Mouse (Mus musculus): ENCODE measurements around the gene Ston1. TPM values are rescaled to one million over a fixed set of nuclear protein-coding genes. Genes with fewer than 3 reads are reported as not detected.

Ston1 gene
- polyA plus RNA-seq, 1 experiment, result 43.1 TPM

DNA sequence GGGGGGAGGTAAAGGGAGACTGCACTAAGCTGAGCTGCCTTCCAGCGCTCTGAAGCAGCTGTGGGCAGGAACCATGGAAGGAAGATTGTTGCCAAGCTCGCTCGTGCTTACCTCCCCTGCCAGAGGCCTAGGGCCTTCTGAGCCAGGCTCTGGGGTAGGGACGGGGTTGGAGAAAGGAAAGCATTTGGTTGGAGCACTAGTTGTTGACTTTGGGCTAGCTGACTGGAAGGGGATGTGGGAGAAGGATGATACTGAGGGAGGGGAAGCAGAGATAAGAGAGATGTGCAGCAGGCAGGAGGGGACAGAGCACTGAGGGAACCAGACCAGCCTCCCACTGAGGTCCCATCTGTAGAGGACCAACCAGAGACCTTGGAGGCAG lies 31.9 kb downstream of the Ston1 start:
- DNase-seq, result peak; percentile 43
- peak; percentile 36; the same call in 1 of the 2 replicates for TF ChIP-seq POLR2A (IDR thresholded peaks at IDR 0.05; ENCODE audit: borderline replicate concordance, extremely low read depth, low read depth, low read length)
- TF ChIP-seq CTCF (IDR thresholded peaks at IDR 0.05; ENCODE audit: insufficient read depth, low read length), result no peak
- Histone ChIP-seq H3K4me1 (ENCODE audit: control insufficient read depth, insufficient read depth, low read length) (peaks cover 50% of the 10 kb centered on the region), H3K4me3 (replicated peaks; ENCODE audit: extremely low read depth, low read depth, low read length) (no peak overlapping the region)
- WGBS, result 15% methylated on average over 4 of the region's 4 CpGs

DNA sequence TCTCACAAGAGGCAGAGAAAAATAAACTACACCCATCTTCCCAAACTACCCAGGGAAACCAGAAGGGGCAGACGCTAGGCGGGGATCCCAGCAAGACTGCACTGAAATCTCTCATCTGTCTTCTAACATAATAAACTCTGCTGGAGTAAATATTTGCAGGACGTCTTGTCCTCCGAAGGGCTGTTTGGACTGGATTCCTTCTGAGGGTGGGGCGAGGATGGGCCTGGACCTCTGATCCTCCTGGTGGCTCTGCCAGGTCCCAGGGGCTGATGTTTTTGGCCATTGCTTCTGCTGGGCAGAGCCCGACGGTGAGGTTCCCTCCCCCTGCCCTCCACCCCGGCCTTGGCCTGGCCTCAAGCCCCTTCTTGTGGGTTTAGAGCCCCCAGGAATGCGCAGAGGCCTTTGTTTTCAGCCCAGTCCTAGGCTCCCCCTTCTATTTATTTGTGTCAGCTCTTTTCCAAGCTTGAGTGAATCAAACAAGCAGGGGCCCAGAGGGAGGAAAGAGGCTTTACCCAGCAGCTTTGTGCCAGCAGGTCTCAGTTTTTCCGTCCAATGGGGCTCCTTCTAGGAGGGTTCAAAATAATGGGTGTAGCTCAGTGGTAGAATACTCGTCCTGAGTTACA lies 32.6 kb downstream of the Ston1 start:
- WGBS, result 15% methylated on average over 11 of the region's 11 CpGs
- peak; percentile 63 for DNase-seq
- H3K4me1 ChIP-seq (ENCODE audit: control insufficient read depth, insufficient read depth, low read length), result peaks cover 50% of the 10 kb centered on the region
- no peak overlapping the region for H3K4me3 ChIP-seq (replicated peaks; ENCODE audit: extremely low read depth, low read depth, low read length)
- TF ChIP-seq CTCF (IDR thresholded peaks at IDR 0.05; ENCODE audit: insufficient read depth, low read length) (peak; percentile 36; the same call in 1 of the 2 replicates), POLR2A (IDR thresholded peaks at IDR 0.05; ENCODE audit: borderline replicate concordance, extremely low read depth, low read depth, low read length) (peak; percentile 9; the same call in 1 of the 2 replicates)

DNA sequence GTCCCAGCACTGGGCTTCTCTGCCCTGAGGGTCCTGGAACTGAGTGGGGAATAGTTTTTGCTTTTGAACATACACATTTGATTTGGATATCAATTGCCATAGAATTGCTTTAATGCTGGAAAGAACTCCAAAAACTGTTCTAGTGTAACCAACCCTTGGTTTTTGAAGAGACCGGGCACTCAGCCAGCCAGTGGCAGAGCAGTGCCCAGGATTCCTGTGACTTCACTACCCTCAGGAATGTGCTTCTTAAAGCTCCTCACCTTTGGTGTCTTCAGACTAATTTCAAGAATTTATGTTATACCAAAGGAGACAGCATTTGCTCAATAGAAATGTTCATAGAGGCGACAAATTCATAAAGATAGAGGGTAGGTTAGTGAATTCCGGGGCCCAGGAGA lies 33.1 kb downstream of the Ston1 start:
- Histone ChIP-seq H3K4me1 (ENCODE audit: control insufficient read depth, insufficient read depth, low read length) (peaks cover 48% of the 10 kb centered on the region), H3K4me3 (replicated peaks; ENCODE audit: extremely low read depth, low read depth, low read length) (no peak overlapping the region)
- no peak for TF ChIP-seq CTCF (IDR thresholded peaks at IDR 0.05; ENCODE audit: insufficient read depth, low read length)
- TF ChIP-seq POLR2A (IDR thresholded peaks at IDR 0.05; ENCODE audit: borderline replicate concordance, extremely low read depth, low read depth, low read length), result no peak
- 42% methylated on average over 3 of the region's 3 CpGs for WGBS
- peak; percentile 63 for DNase-seq

DNA sequence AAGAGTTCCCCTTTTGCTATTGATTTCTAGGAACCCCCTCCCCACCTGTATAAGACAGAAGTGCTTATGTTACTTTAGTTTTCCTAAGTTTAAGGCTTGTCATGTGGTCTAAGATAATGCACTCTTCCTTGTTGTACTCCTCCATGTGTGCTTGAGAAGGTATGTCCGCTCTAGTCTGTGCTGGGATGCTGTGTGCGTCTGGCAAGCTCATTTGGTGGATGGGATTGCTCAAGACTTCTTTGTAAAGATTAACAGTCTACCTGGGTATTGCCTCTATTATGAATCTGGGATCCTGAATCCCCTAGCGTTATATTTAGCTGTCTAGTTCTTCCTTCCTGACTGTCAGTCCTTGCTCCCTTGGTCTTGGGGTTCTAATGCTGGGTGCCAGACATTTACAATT lies 35.1 kb downstream of the Ston1 start:
- WGBS, result 69% methylated on average over 3 of the region's 3 CpGs
- TF ChIP-seq POLR2A (IDR thresholded peaks at IDR 0.05; ENCODE audit: borderline replicate concordance, extremely low read depth, low read depth, low read length) (no peak), CTCF (IDR thresholded peaks at IDR 0.05; ENCODE audit: insufficient read depth, low read length) (no peak)
- DNase-seq, result no peak
- H3K4me1 ChIP-seq (ENCODE audit: control insufficient read depth, insufficient read depth, low read length), result peaks cover 29% of the 10 kb centered on the region
- H3K4me3 ChIP-seq (replicated peaks; ENCODE audit: extremely low read depth, low read depth, low read length), result no peak overlapping the region

DNA sequence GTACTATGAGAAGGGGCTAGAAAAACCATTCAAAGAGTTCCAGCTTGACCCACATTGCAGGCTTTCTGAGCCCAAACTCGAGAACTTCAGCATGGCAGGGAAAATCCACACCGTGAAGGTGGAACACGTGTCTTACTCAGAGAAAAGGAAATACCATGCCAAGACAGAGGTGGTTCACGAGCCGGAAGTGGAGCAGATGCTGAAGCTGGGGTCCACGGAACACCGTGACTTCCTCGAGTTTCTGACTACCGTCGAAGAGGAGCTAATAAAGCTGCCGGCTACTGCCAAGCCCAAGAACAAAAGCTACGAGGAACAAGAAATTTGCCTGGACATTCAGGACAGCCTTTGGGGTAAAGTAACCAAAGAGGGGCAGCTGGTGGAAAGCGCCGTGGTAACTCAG lies 38.6 kb downstream of the Ston1 start:
- H3K4me1 ChIP-seq (ENCODE audit: control insufficient read depth, insufficient read depth, low read length), result peaks cover 18% of the 10 kb centered on the region
- no peak for DNase-seq
- 85% methylated on average over 14 of the region's 14 CpGs for WGBS
- no peak overlapping the region for H3K4me3 ChIP-seq (replicated peaks; ENCODE audit: extremely low read depth, low read depth, low read length)
- TF ChIP-seq CTCF (IDR thresholded peaks at IDR 0.05; ENCODE audit: insufficient read depth, low read length), result no peak
- no peak for TF ChIP-seq POLR2A (IDR thresholded peaks at IDR 0.05; ENCODE audit: borderline replicate concordance, extremely low read depth, low read depth, low read length)

DNA sequence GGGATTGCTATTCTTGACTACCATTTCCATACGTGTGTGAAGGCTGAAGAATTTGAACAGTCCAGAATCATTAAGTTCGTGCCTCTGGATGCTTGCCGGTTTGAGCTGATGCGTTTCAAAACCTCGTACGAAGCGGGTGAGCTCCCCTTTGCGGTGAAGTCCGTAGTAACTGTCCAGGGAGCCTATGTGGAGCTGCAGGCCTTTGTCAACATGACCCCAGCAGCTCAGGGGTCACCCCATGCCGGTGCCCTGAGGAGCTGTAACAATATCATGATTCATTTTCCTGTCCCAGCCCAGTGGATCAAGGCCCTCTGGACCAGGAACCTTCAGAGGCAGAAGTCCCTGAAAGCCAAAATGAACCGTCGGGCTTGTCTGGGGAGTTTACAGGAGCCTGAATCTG lies 39.1 kb downstream of the Ston1 start:
- peaks cover 14% of the 10 kb centered on the region for H3K4me1 ChIP-seq (ENCODE audit: control insufficient read depth, insufficient read depth, low read length)
- TF ChIP-seq CTCF (IDR thresholded peaks at IDR 0.05; ENCODE audit: insufficient read depth, low read length) (no peak), POLR2A (IDR thresholded peaks at IDR 0.05; ENCODE audit: borderline replicate concordance, extremely low read depth, low read depth, low read length) (no peak)
- WGBS, result 63% methylated on average over 12 of the region's 12 CpGs
- H3K4me3 ChIP-seq (replicated peaks; ENCODE audit: extremely low read depth, low read depth, low read length), result no peak overlapping the region
- DNase-seq, result no peak

DNA sequence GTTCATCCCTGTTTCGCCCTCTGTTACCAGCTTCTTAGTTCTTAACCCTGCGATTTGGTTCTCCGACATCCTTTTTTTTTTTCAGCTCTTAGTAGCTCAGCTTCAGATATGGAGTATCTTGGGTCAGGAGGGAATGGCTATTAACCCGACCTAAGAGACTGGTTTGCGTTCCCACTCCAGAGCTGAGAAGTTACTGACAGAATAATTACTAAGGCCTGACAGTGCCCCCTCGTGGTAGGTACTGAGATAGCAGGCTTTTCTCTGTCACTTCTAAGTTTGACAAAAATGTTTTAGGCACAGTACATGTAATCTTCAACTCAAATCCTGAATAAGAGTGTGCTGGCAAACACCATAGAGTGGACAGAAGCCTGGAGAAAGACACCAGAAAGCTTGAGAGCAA lies 43.5 kb downstream of the Ston1 start:
- WGBS, result 25% methylated on average over 6 of the region's 6 CpGs
- Histone ChIP-seq H3K4me1 (ENCODE audit: control insufficient read depth, insufficient read depth, low read length) (peaks cover 7% of the 10 kb centered on the region), H3K4me3 (replicated peaks; ENCODE audit: extremely low read depth, low read depth, low read length) (no peak overlapping the region)
- DNase-seq, result peak; percentile 72
- TF ChIP-seq CTCF (IDR thresholded peaks at IDR 0.05; ENCODE audit: insufficient read depth, low read length) (peak; percentile 47), POLR2A (IDR thresholded peaks at IDR 0.05; ENCODE audit: borderline replicate concordance, extremely low read depth, low read depth, low read length) (no peak)

DNA sequence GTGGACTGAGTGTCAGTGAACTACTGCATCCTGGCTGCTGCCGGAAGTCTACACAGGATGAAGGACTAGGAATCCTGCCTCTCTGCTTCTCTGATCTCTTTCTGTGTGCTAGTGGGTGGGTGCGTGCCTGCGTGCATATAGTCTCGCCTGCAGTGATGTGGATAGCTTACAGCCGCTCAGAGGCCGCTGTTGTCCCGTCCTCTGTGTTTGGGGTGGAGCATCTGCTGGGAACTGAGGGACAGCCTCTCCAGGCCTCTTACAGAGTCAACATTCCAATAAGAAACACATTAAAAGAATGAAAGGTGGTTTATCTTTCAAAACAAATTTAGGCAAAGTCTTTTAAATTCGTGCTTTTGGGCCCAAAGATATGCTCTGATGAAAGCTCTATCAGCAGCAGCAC lies 44.4 kb downstream of the Ston1 start:
- 86% methylated on average over 8 of the region's 8 CpGs for WGBS
- Histone ChIP-seq H3K4me1 (ENCODE audit: control insufficient read depth, insufficient read depth, low read length) (peaks cover 7% of the 10 kb centered on the region), H3K4me3 (replicated peaks; ENCODE audit: extremely low read depth, low read depth, low read length) (no peak overlapping the region)
- no peak for DNase-seq
- TF ChIP-seq CTCF (IDR thresholded peaks at IDR 0.05; ENCODE audit: insufficient read depth, low read length) (no peak), POLR2A (IDR thresholded peaks at IDR 0.05; ENCODE audit: borderline replicate concordance, extremely low read depth, low read depth, low read length) (no peak)

DNA sequence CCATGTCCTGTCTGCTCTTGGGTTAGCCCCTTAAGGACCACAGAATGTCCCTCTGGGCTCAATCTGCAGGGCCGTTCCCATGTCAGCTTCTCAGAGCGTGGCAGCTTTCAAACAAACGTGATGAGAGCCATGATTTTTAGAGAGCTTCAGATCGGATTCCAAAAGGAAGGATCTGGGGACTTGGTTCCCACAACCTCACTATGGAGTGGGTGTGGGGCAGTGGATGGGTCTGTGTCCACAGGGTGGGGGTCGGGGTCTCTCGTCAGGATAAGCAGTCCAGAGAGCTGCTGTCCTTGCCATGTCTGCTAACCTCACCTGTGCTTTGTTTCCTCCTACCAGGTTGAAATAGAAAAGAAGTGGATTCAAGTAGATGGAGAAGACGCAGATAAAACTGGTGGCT lies 47.4 kb downstream of the Ston1 start:
- DNase-seq, result no peak
- WGBS, result 87% methylated on average over 7 of the region's 7 CpGs
- H3K4me1 ChIP-seq (ENCODE audit: control insufficient read depth, insufficient read depth, low read length), result peaks cover 7% of the 10 kb centered on the region
- TF ChIP-seq POLR2A (IDR thresholded peaks at IDR 0.05; ENCODE audit: borderline replicate concordance, extremely low read depth, low read depth, low read length) (no peak), CTCF (IDR thresholded peaks at IDR 0.05; ENCODE audit: insufficient read depth, low read length) (no peak)
- H3K4me3 ChIP-seq (replicated peaks; ENCODE audit: extremely low read depth, low read depth, low read length), result no peak overlapping the region

DNA sequence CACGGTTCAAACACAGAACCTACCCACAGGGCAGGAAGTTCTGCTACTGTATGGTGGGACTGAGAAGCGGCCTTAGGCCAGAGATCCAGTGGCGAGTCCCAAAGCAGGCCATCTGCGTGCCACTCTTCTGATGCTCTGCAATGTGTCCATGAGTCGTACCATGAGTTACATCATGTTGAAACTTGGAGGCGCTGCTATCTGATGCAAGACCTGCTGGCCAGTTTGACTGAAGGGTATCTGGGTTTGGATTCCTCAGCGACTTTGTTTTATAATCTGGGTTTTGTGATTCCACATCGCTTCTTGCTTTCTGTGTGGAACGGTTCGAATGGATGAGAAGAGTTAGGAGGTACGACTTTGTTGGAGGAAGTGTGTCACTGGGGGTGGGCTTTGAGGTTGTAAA lies 47.8 kb downstream of the Ston1 start:
- WGBS, result 86% methylated on average over 11 of the region's 11 CpGs
- Histone ChIP-seq H3K4me3 (replicated peaks; ENCODE audit: extremely low read depth, low read depth, low read length) (no peak overlapping the region), H3K4me1 (ENCODE audit: control insufficient read depth, insufficient read depth, low read length) (peaks cover 4% of the 10 kb centered on the region)
- DNase-seq, result no peak
- TF ChIP-seq POLR2A (IDR thresholded peaks at IDR 0.05; ENCODE audit: borderline replicate concordance, extremely low read depth, low read depth, low read length) (no peak), CTCF (IDR thresholded peaks at IDR 0.05; ENCODE audit: insufficient read depth, low read length) (no peak)

All from lung, adult 2 months (tissue).